Mouse (Mus musculus) small intestine, adult 2 months (tissue): ENCODE measurements around the gene Hnrnph2.

Source experiments
- CTCF ChIP-seq: fragments of 200-500 bp; IDR thresholded peaks from 2 replicates; pipeline ENCODE4 v1.5.1; 2012; ENCODE audit warnings: low read depth, mild to moderate bottlenecking, control low read depth, inconsistent platforms, low read length, moderate library complexity, mixed read lengths; ENCODE audit not compliant: insufficient replicate concordance, insufficient read length; ENCODE audit errors: extremely low read depth
- POLR2A ChIP-seq: fragments of 200-500 bp; IDR thresholded peaks from 2 replicates; pipeline ENCODE4 v1.6.1; 2012; ENCODE audit warnings: low read depth, mild to moderate bottlenecking, control low read depth, inconsistent platforms, low read length, moderate library complexity

DNA sequence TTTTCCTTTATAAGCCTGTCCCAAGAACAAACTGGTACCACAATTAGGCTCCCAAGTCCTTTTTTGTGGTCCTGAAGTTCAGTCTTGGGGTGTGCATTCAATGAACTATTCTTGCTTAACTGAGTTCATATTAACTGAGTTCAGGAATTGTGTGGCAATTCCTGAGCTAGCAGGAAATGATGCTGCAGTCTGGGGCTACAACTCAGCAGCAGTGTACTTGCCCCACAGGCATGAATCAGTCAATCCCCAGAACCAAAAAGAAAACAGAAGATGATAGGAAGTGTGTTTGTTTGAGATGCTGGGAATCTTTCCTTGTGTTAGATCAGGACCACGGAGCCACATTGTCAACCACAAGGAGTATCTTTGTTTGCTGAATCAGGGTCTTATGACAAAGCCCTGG, 51.1 kb downstream of the Hnrnph2 start:
- no peak for TF ChIP-seq CTCF
- TF ChIP-seq POLR2A: no peak
